ENCODE assay signal across 18 mouse cellular contexts in genomic region chr10:64342702-64343379, GRCm38 (mm10).
A peak's percentile ranks its signal among the peaks of the same experiment; 100 is the strongest.
DNase-seq lines count a peak whose midpoint lies in the region; ATAC-seq and TF ChIP-seq lines count a peak whose summit lies in the region.
"Had no signal": no experiment of that assay in that cellular context is flagged by ENCODE, and none has a peak within 500 bp of the region (broad histone marks: within the 10 kb centered on the region; RNA-seq: fewer than 3 reads in every experiment).

No protein-coding gene starts in this region.

- 51% methylated on average over 4 of the region's 4 CpGs for WGBS in embryonic facial prominence, embryonic 14.5 days
- 77% methylated on average over 4 of the region's 4 CpGs for WGBS in embryonic facial prominence, embryonic 10.5 days
- WGBS in thymus, adult 2 months: 81% methylated on average over 4 of the region's 4 CpGs

- H3K27me3 ChIP-seq in embryonic facial prominence, embryonic 14.5 days (replicated peaks; ENCODE audit: control insufficient read depth, insufficient read depth, low read length): no peaks in the 10 kb centered on the region
- no peaks in the 10 kb centered on the region for H3K27me3 ChIP-seq in embryonic facial prominence, embryonic 10.5 days (replicated peaks; ENCODE audit: low read depth, poor library complexity, severe bottlenecking)
- H3K27me3 ChIP-seq in thymus, adult 2 months (ENCODE audit: control insufficient read depth, insufficient read depth, low read length): no peaks in the 10 kb centered on the region
- H3K27me3 ChIP-seq: forebrain, embryonic 13.5 days; heart, embryonic 12.5 days; megakaryocyte, embryonic 14.5 days had no signal

- no peaks in the 10 kb centered on the region for H3K9me3 ChIP-seq in embryonic facial prominence, embryonic 14.5 days (ENCODE audit: control insufficient read depth, low read length)
- H3K9me3 ChIP-seq in embryonic facial prominence, embryonic 10.5 days: no peaks in the 10 kb centered on the region
- H3K9me3 ChIP-seq: forebrain, embryonic 13.5 days; heart, embryonic 12.5 days; megakaryocyte, embryonic 14.5 days had no signal

- no peak overlapping the region for H3K4me3 ChIP-seq in embryonic facial prominence, embryonic 14.5 days (ENCODE audit: low read depth, low read length)
- no peak overlapping the region for H3K4me3 ChIP-seq in embryonic facial prominence, embryonic 10.5 days
- no peak overlapping the region for H3K4me3 ChIP-seq in thymus, adult 2 months (ENCODE audit: control insufficient read depth, insufficient read depth, low read length)
- H3K4me3 ChIP-seq: forebrain, embryonic 13.5 days; heart, embryonic 12.5 days; layer of hippocampus, adult 2 months; megakaryocyte, embryonic 14.5 days had no signal

- TF ChIP-seq POLR2A in thymus, adult 2 months (IDR thresholded peaks at IDR 0.05; ENCODE audit: control insufficient read depth, extremely low read depth, insufficient read depth, low read length, poor library complexity): no peak

- peak; percentile 57; the same call in 1 of the 2 replicates for ATAC-seq in embryonic facial prominence, embryonic 14.5 days (ENCODE audit: low read depth)
- ATAC-seq: forebrain, embryonic 13.5 days had no signal

- no peak overlapping the region for H3K4me2 ChIP-seq in embryonic facial prominence, embryonic 14.5 days (ENCODE audit: low read depth, low read length)
- H3K4me2 ChIP-seq: forebrain, embryonic 13.5 days; heart, embryonic 12.5 days; lung, embryonic 14.5 days had no signal

- peaks cover 7% of the 10 kb centered on the region for H3K4me1 ChIP-seq in embryonic facial prominence, embryonic 14.5 days (ENCODE audit: control insufficient read depth, insufficient read depth, low read length)
- no peaks in the 10 kb centered on the region for H3K4me1 ChIP-seq in embryonic facial prominence, embryonic 10.5 days
- no peaks in the 10 kb centered on the region for H3K4me1 ChIP-seq in thymus, adult 2 months (replicated peaks; ENCODE audit: control insufficient read depth, insufficient read depth, low read length)
- H3K4me1 ChIP-seq: forebrain, embryonic 13.5 days; heart, embryonic 12.5 days; megakaryocyte, embryonic 14.5 days had no signal

- DNase-seq in embryonic facial prominence, embryonic 14.5 days (ENCODE audit: low spot score): peak; percentile 53
- DNase-seq in embryonic facial prominence, embryonic 10.5 days (ENCODE audit: low spot score): no peak
- DNase-seq in left cerebral cortex, adult 11 months (ENCODE audit: low spot score): peak; percentile 7
- DNase-seq in left cerebral cortex, postnatal 10 days (ENCODE audit: extremely low spot score in 1 of 2, low spot score in 2 of 2): no peak
- DNase-seq in left cerebral cortex, adult 8-10 months (ENCODE audit: low spot score in 2 of 2): peak; percentile 4 to 66
- DNase-seq in right cerebral cortex, postnatal 25 days: peak; percentile 22
- no peak for DNase-seq in cerebellum, postnatal 36 days
- DNase-seq in thymus, adult 2 months: no peak
- DNase-seq: adrenal gland, postnatal 10 days; cerebellum, postnatal 10 days; gastrocnemius, postnatal 25 days; heart, postnatal 4 days; lung, embryonic 14.5 days; thymus, postnatal 36 days had no signal

- no peak for TF ChIP-seq CTCF in thymus, adult 2 months (IDR thresholded peaks at IDR 0.05; ENCODE audit: borderline replicate concordance, control insufficient read depth, extremely low read depth, insufficient read depth, low read length, poor library complexity)

- no peaks in the 10 kb centered on the region for H3K36me3 ChIP-seq in embryonic facial prominence, embryonic 14.5 days (ENCODE audit: control insufficient read depth, insufficient read depth, low read length)
- no peaks in the 10 kb centered on the region for H3K36me3 ChIP-seq in embryonic facial prominence, embryonic 10.5 days (replicated peaks)
- H3K36me3 ChIP-seq in thymus, adult 2 months (ENCODE audit: control insufficient read depth, insufficient read depth, low read length): no peaks in the 10 kb centered on the region
- H3K36me3 ChIP-seq: heart, embryonic 12.5 days had no signal

- no peak overlapping the region for H3K9ac ChIP-seq in embryonic facial prominence, embryonic 14.5 days (ENCODE audit: low read depth, low read length)
- H3K9ac ChIP-seq: forebrain, embryonic 13.5 days; heart, embryonic 12.5 days; lung, embryonic 14.5 days had no signal

- intact Hi-C loops in left cerebral cortex, postnatal 10 days (cut with DNase I): no loop called here

- no peak overlapping the region for H3K27ac ChIP-seq in embryonic facial prominence, embryonic 14.5 days (replicated peaks; ENCODE audit: low read depth, low read length)
- no peak overlapping the region for H3K27ac ChIP-seq in embryonic facial prominence, embryonic 10.5 days (replicated peaks)
- no peak overlapping the region for H3K27ac ChIP-seq in thymus, adult 2 months (ENCODE audit: control insufficient read depth, insufficient read depth, low read length)
- H3K27ac ChIP-seq: forebrain, embryonic 13.5 days; layer of hippocampus, adult 2 months had no signal

Comparison
In these comparisons a context has a peak if more than half of its experiments do, and no peak if none do; other contexts are left out.
1. DNase-seq: peak in embryonic facial prominence, embryonic 14.5 days (single experiment), left cerebral cortex, adult 11 months (single experiment), left cerebral cortex, adult 8-10 months (2 of 2) and right cerebral cortex, postnatal 25 days (single experiment); none in embryonic facial prominence, embryonic 10.5 days (single experiment), left cerebral cortex, postnatal 10 days (0 of 2), cerebellum, postnatal 36 days (0 of 2) and thymus, adult 2 months (single experiment).